Mouse (Mus musculus) urinary bladder, postnatal 36 days (tissue): ENCODE measurements around the gene Chga.

Source experiments
- DNase-seq, 2 experiments: peaks; one replicate each; pipeline ENCODE4 v3.0.0; 2022; ENCODE audit warnings: low spot score in 2 of 2, mixed read lengths in 1 of 2

Gene Chga

GRCm38 (mm10) chr12:102557372-102557771 is 2.6 kb downstream of the Chga start:
- DNase-seq: no peak

GRCm38 (mm10) chr12:102565086-102565485 is 10.3 kb downstream of the Chga start:
- no peak for DNase-seq

GRCm38 (mm10) chr12:102566951-102567350 is 12.2 kb downstream of the Chga start:
- DNase-seq: no peak

GRCm38 (mm10) chr12:102568219-102568618 is 13.4 kb downstream of the Chga start:
- DNase-seq: no peak

GRCm38 (mm10) chr12:102570111-102570510 is 15.3 kb downstream of the Chga start:
- no peak for DNase-seq

GRCm38 (mm10) chr12:102570734-102571133 is 16.0 kb downstream of the Chga start:
- DNase-seq: no peak

GRCm38 (mm10) chr12:102571666-102572065 is 16.9 kb downstream of the Chga start:
- DNase-seq: no peak

- no peak for DNase-seq
Observed at GRCm38 (mm10) chr12:102573036-102573435, 18.3 kb downstream of the Chga start.

GRCm38 (mm10) chr12:102575541-102576329 is 21.0 kb downstream of the Chga start:
- DNase-seq: no peak

GRCm38 (mm10) chr12:102576659-102577398 is 22.1 kb downstream of the Chga start:
- DNase-seq: no peak

- DNase-seq: peak; percentile 60 to 71
Observed at GRCm38 (mm10) chr12:102579041-102579440, 24.3 kb downstream of the Chga start.

GRCm38 (mm10) chr12:102581579-102582196 is 26.9 kb downstream of the Chga start:
- DNase-seq: no peak

- DNase-seq: no peak
Observed at GRCm38 (mm10) chr12:102582441-102582840, 27.7 kb downstream of the Chga start.

GRCm38 (mm10) chr12:102585390-102585789 is 30.6 kb downstream of the Chga start:
- DNase-seq: no peak

- DNase-seq: no peak
Observed at GRCm38 (mm10) chr12:102586286-102586881, 31.6 kb downstream of the Chga start.

- no peak for DNase-seq
Observed at GRCm38 (mm10) chr12:102587106-102587505, 32.3 kb downstream of the Chga start.

- DNase-seq: no peak
Observed at GRCm38 (mm10) chr12:102590711-102591360, 36.1 kb downstream of the Chga start.

- no peak for DNase-seq
Observed at GRCm38 (mm10) chr12:102593699-102594098, 38.9 kb downstream of the Chga start.

- no peak for DNase-seq
Observed at GRCm38 (mm10) chr12:102594627-102595026, 39.9 kb downstream of the Chga start.

GRCm38 (mm10) chr12:102596410-102596809 is 41.6 kb downstream of the Chga start:
- DNase-seq: no peak

- DNase-seq: peak in 1 of 2 experiments; percentile 34
Observed at GRCm38 (mm10) chr12:102597466-102597865, 42.7 kb downstream of the Chga start.

GRCm38 (mm10) chr12:102598535-102598934 is 43.8 kb downstream of the Chga start:
- DNase-seq: no peak
